Mouse (Mus musculus) megakaryocyte, embryonic 14.5 days (primary cell): ENCODE results near the gene Cenps.

Experiments used
- FLI1 ChIP-seq: IDR thresholded peaks from 2 replicates; pipeline ENCODE4 v1.6.1; 2012; ENCODE audit warnings: low read length, inconsistent platforms, mixed read lengths
- GATA1 ChIP-seq: IDR thresholded peaks from 3 replicates; pipeline ENCODE4 v1.6.1; 2012; ENCODE audit warnings: mixed read lengths, low read length, inconsistent platforms, borderline replicate concordance

GRCm38 (mm10) chr4:149138515-149138914 is 1.1 kb upstream of the Cenps start:
- TF ChIP-seq GATA1 = no peak
- no peak for TF ChIP-seq FLI1
